Mouse (Mus musculus) MEL-GATA-1-ER (cell line): Measurements from ENCODE around the gene Tmco4.
"Not testable (repeated sequence)": the region's sequence is repeated elsewhere in the genome, so short reads cannot be mapped to it uniquely, and the experiment has no call there.

Source experiments
- DNase-seq: peaks from one replicate; pipeline ENCODE4 v3.0.0-alpha.2; 2012; ENCODE audit warnings: low read depth; ENCODE audit errors: extremely low read depth

Gene Tmco4

GRCm38 (mm10) chr4:138972139-138972826, 405 bp upstream of the Tmco4 start:
- peak; percentile 30 for DNase-seq

GRCm38 (mm10) chr4:138973719-138974115, 1.0 kb downstream of the Tmco4 start:
- DNase-seq, result no peak

- DNase-seq, result not testable (repeated sequence)
Observed at GRCm38 (mm10) chr4:138974540-138974939, 1.9 kb downstream of the Tmco4 start.

- DNase-seq, result no peak
Observed at GRCm38 (mm10) chr4:138975194-138975593, 2.5 kb downstream of the Tmco4 start.

- no peak for DNase-seq
Observed at GRCm38 (mm10) chr4:138976046-138976445, 3.4 kb downstream of the Tmco4 start.

GRCm38 (mm10) chr4:138980021-138980420, 7.3 kb downstream of the Tmco4 start:
- no peak for DNase-seq

GRCm38 (mm10) chr4:138980771-138981420, 8.2 kb downstream of the Tmco4 start:
- no peak for DNase-seq

GRCm38 (mm10) chr4:138983422-138983821, 10.7 kb downstream of the Tmco4 start:
- no peak for DNase-seq

GRCm38 (mm10) chr4:138984744-138985143, 12.1 kb downstream of the Tmco4 start:
- no peak for DNase-seq

GRCm38 (mm10) chr4:138986280-138986679, 13.6 kb downstream of the Tmco4 start:
- DNase-seq, result no peak

- no peak for DNase-seq
Observed at GRCm38 (mm10) chr4:138994389-138994788, 21.7 kb downstream of the Tmco4 start.

- no peak for DNase-seq
Observed at GRCm38 (mm10) chr4:138996410-138996809, 23.7 kb downstream of the Tmco4 start.

GRCm38 (mm10) chr4:138997121-138997520, 24.4 kb downstream of the Tmco4 start:
- no peak for DNase-seq

- DNase-seq, result no peak
Observed at GRCm38 (mm10) chr4:138998611-138999010, 25.9 kb downstream of the Tmco4 start.

- no peak for DNase-seq
Observed at GRCm38 (mm10) chr4:139001026-139001425, 28.3 kb downstream of the Tmco4 start.

- no peak for DNase-seq
Observed at GRCm38 (mm10) chr4:139001433-139001832, 28.7 kb downstream of the Tmco4 start.

- DNase-seq, result no peak
Observed at GRCm38 (mm10) chr4:139004067-139004466, 31.4 kb downstream of the Tmco4 start.

- no peak for DNase-seq
Observed at GRCm38 (mm10) chr4:139005214-139005613, 32.5 kb downstream of the Tmco4 start.

GRCm38 (mm10) chr4:139007353-139007752, 34.7 kb downstream of the Tmco4 start:
- DNase-seq, result no peak

- no peak for DNase-seq
Observed at GRCm38 (mm10) chr4:139007981-139008536, 35.4 kb downstream of the Tmco4 start.

GRCm38 (mm10) chr4:139011201-139011702, 38.6 kb downstream of the Tmco4 start:
- no peak for DNase-seq

- DNase-seq, result no peak
Observed at GRCm38 (mm10) chr4:139013281-139013680, 40.6 kb downstream of the Tmco4 start.
